Mouse (Mus musculus) olfactory bulb, adult 2 months (tissue): ENCODE data around the gene Enox1.

Experiments used
- CTCF ChIP-seq: fragments of 200-500 bp; IDR thresholded peaks from 2 replicates; pipeline ENCODE4 v1.5.1; 2012; ENCODE audit warnings: low read depth, mild to moderate bottlenecking, low read length, moderate library complexity; ENCODE audit not compliant: insufficient read depth
- POLR2A ChIP-seq: fragments of 200-500 bp; IDR thresholded peaks from 2 replicates; pipeline ENCODE4 v1.6.1; 2012; ENCODE audit warnings: mild to moderate bottlenecking, low read depth, low read length, moderate library complexity; ENCODE audit not compliant: insufficient read depth

- TF ChIP-seq POLR2A (no peak), CTCF (no peak)
These were observed 189.7 kb downstream of the Enox1 start for GRCm38 (mm10) chr14:77346296-77346695.
